Mouse (Mus musculus) layer of hippocampus, adult 18-20 months (tissue): ENCODE measurements at regions not wholly inside any gene's neighbourhood (a gene's known extent, or its start where the extent isn't known, plus 50 kb on each side); places are given as distances from the start of the nearest gene placed in this dataset.

Experiments used
- DNase-seq, 2 experiments: peaks; one replicate each; pipeline ENCODE4 v3.0.0; 2022; ENCODE audit warnings: low spot score in 2 of 2

DNA sequence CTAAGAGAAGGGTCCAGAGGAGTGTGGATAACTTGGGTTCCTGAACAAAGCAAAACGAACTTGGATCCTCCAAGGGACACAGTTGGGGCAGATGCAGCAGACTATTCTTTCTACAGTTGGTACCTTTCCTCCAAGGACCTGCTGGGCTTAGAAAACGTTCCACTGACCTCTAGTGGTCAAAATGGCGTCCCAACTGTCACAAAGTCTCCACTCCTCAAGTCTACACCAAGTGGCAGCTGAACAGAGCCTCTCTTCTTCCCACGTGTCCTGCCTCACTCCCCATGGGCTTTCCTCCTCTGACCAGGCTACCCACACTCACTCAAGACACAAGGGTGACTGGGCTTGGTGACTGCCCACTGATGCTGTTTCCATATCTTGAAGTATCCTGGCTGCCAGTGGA lies 67.1 kb upstream of the Parp11 start:
- peak in 1 of 2 experiments; percentile 33 for DNase-seq

DNA sequence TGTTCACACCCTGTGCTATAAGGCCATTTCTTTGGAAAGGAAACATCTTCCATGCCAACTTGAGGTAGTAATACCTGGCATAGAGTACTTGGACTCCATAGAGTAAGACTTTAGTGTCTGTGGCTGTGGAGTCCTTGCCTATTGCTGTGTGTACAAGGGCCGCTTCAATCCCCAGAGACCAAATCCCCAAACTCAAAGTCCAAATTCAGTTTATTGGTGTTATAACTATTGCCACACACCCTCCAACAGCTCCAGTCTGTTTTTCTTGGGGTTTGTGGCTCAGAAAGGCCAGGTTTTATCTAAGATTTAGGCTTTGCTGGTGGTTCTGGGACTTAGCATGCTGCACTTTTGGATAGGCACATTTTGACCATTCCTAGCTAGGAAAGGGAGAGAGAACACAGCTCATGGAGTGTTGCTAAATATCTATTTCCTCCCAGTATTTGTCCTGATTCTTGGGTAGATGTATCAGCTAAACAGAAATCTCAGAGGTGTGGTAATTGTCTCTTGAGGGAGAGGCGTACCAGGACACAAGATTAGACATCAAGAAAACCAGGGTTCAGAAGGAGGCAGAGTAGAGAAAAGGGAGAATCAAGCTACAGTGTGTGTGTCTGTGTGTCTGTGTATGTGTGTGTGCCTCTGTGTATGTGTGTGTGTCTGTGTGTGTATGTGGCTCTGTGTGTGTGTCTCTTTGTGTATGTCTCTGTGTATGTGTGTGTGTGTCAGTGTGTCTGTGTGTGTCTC lies 65.3 kb upstream of the Parp11 start:
- DNase-seq: no peak

DNA sequence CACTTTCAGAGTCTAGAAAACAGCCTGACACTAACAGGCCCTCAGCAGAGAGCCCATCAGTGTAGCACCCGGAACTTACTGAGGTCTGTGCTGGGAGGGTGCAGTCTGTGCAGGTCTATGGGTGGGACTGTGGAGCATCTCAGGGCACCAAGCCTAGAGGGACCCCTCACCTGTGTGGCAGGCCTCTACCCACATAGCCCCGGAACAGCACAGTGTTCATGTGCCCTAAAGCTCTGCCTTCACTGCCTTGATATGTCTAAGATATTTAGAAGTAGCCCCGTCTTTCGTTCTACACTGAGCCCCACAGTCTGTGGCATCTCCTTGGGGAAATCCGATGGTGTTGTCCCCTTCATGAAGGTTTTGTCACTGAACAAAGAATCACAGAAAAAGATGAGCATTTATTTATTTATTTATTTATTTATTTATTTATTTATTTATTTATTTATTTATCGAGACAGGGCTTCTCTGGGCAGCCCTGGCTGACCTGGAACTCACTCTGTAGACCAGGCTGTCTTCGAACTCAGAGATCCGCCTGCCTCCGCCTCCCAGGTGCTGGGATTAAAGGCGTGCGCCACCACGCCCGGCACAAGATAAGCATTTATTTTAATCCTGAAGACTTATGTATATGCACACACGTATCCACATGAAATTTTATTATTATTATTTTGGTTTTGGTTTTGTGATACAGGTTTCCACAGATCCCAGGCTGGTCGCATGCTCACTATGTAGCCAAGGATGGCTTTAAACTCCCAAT lies 55.2 kb upstream of the Parp11 start:
- DNase-seq: no peak

DNA sequence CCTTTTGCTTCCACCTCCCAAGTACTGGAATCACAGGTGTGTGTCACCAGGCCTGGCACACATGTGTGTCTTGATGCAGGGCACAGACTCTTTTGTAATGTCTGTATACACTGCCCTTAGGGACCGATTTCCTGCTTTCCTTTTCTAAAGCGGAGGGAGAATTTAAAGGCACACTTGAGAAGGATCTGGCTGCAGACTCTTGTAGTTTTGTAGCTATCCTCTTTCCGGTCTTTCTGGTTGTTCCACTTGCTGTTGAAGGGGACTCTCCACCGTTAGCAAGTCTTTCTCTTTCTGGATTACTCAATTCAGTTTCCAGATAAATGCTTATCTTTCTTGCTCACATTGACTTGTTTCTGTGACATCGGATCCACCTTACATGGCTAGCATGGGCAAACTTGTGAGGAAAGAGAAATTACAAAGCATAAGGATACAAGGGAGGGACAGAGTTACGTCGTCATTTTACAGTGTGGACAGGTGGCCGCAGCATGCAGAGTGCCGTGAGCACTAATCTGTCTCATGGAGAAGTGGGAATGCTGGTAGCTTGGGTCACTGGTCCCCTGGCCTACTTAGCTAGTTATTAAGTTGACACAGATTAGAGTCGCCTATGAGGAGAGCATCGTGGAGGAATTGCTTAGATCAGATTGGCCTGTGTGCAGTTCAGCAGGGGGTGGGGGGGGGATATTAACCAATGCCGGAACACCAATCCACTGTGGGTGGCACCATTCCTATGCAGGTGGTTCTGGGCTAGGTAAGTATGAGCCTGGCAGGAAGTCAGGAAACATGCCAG lies 54.4 kb upstream of the Parp11 start:
- no peak for DNase-seq

DNA sequence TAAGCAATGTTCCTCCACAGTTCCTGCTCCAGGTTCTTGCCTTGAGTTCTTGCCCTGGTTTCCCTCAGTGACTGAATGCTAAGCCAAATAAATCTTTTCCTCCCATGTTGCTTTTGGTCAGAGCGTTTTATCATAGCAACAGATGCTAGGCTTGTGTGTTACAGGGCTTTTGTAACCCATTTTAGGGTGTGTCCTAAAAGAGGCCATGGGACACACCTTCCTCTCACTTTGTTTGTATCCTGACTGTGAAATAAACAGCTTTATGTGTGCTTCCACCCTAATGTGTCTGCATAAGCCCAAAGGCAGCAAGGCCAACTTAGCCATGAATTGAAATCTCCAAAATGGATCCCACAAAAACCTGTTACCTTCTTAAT lies 53.9 kb upstream of the Parp11 start:
- no peak for DNase-seq

DNA sequence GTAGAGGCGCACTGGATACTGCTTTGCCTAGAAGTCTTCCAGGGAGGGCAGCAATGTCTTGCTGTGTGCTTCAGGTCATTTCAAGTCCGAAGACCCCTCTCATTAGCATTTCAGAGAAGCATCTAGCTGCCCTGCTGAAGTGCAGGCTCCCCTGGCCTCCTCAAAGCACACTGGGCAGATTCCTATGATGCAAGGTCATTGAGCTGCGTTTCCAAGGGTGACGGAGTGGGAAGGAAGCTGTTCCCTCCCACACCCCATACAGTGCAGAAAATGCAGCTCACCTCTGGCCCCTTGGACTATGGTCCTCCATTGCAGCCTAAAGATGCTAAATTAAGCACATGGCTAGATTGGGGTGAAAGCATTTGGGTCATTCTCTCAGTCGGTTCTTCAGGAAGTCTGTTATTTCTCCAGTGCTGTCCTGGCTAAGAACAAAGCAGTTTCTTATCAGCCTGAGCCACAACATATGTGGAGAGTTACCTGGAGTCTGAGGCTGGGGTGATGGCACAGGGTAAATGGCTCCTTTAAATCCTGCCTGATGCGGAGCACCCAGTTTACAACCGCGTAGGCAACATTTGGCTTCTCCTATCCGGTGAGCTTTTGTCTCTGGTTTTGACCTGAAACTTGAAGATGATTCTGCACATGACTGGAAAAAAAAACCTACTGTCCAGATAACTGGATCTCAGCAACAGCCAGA lies 52.6 kb upstream of the Parp11 start:
- DNase-seq: no peak
